Mouse (Mus musculus): ENCODE data around the gene Fancf.

DNA sequence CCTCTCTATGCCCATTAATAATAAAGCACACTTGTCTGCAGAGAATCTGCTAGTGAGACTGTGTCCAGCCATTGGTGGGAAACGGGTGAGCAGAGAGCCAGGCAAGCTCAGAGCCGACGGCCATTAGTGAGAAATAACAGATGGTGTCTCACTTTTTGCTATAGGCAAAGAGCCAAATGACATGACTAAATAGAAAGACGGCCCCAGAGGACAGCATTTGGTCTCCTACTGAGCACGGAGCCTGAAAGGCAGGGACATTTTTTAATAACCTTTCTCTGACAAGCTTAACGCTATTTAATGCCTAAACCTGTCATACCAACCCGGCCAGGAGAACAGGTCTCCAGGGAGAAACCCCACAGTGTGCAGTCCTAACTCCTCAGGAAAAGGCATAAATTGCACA lies 30.1 kb downstream of the Fancf start:
- TF ChIP-seq POLR2A (IDR thresholded peaks at IDR 0.05; ENCODE audit: borderline replicate concordance, control insufficient read depth, low read depth, low read length) (no peak), CTCF (IDR thresholded peaks at IDR 0.05; ENCODE audit: control insufficient read depth, insufficient read depth, low read length) (no peak)
